Mouse (Mus musculus) CH12.LX (cell line): ENCODE measurements around the gene Gpnmb.

Experiments used
- CHD2 ChIP-seq: IDR thresholded peaks from 2 replicates; pipeline ENCODE4 v1.6.1; 2011; ENCODE audit warnings: low read length, improper control_type of control experiment
- EP300 ChIP-seq: IDR thresholded peaks from 2 replicates; pipeline ENCODE4 v1.6.1; 2011; ENCODE audit warnings: low read length, improper control_type of control experiment
- MAZ ChIP-seq: IDR thresholded peaks from 2 replicates; pipeline ENCODE4 v1.6.1; 2012; ENCODE audit warnings: low read depth, mild to moderate bottlenecking, inconsistent platforms, low read length, improper control_type of control experiment, moderate library complexity
- MXI1 ChIP-seq: IDR thresholded peaks from 2 replicates; pipeline ENCODE4 v1.6.1; 2011; ENCODE audit warnings: mild to moderate bottlenecking, low read depth, low read length, improper control_type of control experiment
- NELFE ChIP-seq: IDR thresholded peaks from 2 replicates; pipeline ENCODE4 v1.6.1; 2011; ENCODE audit warnings: low read depth, low read length, improper control_type of control experiment
- PAX5 ChIP-seq: IDR thresholded peaks from 2 replicates; pipeline ENCODE4 v1.6.1; 2012; ENCODE audit warnings: low read length, inconsistent platforms, mixed read lengths
- POLR2A ChIP-seq: IDR thresholded peaks from 2 replicates; pipeline ENCODE4 v1.6.1; 2011; ENCODE audit warnings: low read depth, mild to moderate bottlenecking, improper control_type of control experiment, low read length
- POLR2AphosphoS2 ChIP-seq: IDR thresholded peaks from 2 replicates; pipeline ENCODE4 v1.6.1; 2011; ENCODE audit warnings: low read depth, low read length, improper control_type of control experiment
- SIN3A ChIP-seq: IDR thresholded peaks from 2 replicates; pipeline ENCODE4 v1.6.1; 2012; ENCODE audit warnings: low read length, improper control_type of control experiment, inconsistent platforms
- ZC3H11A ChIP-seq: IDR thresholded peaks from 2 replicates; pipeline ENCODE4 v1.6.1; 2012; ENCODE audit warnings: low read depth, mild to moderate bottlenecking, inconsistent platforms, low read length, improper control_type of control experiment
- ZMIZ1 ChIP-seq: IDR thresholded peaks from 2 replicates; pipeline ENCODE4 v1.6.1; 2012; ENCODE audit warnings: low read depth, mild to moderate bottlenecking, inconsistent platforms, low read length, improper control_type of control experiment
- ZNF384 ChIP-seq: IDR thresholded peaks from 2 replicates; pipeline ENCODE4 v1.6.1; 2012; ENCODE audit warnings: low read depth, low read length, improper control_type of control experiment, inconsistent platforms

DNA sequence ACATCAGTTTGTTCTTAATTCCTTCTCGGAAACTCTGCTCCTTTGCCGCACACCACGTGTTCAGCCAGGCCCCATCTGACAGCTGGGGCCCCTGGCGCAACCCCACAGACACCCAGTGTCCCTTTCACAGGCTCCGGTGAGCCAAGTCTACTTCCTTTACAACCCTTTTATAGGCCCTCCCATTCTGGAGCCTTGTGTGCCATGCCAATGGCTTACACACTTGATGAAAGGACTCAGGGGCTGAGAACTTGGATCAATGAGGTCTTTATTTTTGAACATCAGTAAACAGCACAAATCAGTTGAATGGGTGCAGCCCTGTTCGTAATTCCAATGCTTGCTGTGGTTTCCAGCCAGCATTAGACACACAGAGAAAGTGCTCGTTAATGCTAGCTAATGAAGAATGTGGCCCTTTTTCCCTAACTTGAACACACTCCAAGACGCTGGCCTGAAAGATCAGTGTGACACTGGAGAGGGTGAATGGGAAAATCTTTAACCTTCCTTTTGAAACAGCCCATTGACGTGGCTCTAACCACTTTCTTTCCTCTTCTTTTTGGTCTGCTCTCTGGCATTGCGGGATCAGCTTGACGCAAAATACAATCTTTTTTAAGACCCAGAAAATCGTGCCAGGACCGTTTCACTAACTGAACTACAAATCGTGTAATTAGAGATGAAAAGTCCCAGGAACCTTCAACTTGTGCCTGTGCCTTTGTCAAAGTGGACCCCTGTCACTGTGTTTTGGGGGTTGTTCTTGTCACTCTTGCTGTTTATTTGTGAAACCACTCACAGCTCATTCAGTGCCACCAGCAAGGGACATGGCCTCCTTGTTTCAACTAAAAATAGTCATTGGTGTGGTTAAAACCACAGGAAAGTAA is 15.0 kb upstream of the Gpnmb start:
- no peak for TF ChIP-seq CHD2
- no peak for TF ChIP-seq MXI1
- no peak for TF ChIP-seq MAZ
- no peak for TF ChIP-seq EP300
- no peak for TF ChIP-seq ZMIZ1
- no peak for TF ChIP-seq PAX5
- no peak for TF ChIP-seq POLR2AphosphoS2
- no peak for TF ChIP-seq SIN3A
- no peak for TF ChIP-seq NELFE
- TF ChIP-seq POLR2A: no peak
- TF ChIP-seq ZC3H11A: no peak
- TF ChIP-seq ZNF384: no peak
